Mouse (Mus musculus): ENCODE measurements around the gene Dag1.

DNA sequence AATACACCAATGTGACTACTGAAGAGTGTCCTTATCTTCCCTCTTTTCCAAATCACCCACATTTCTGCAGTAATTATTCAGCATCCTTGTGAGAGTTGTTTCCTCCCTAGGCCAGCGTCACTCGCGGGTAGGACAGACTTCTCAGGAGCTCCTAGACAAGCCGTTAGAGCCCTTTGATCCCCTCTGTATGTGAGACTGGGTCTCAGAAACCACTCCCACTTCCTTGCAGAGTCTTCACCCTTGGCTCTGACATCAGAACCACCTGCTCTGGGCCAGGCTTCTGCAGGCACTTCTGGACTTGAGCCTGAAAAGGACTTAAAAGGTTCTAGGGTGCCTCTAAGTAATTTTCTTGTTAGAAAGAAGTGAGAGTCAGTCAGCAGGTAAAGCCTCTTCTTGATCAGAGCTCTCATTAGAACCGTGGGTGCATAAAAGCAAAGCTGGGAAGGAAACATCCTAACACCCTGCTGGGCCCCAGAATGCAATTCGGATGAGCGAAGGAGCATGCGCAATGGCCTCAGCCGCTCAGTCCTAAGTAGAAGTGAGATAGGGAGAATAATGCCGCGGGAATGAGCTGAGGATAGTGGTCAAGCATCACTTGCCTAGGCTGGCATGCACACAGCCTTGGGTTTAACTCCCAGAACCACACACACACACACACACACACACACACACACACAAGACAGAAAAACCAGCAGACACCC lies 80.8 kb downstream of the Dag1 start:
- TF ChIP-seq CTCF (conservative IDR thresholded peaks at IDR 0.05; ENCODE audit: insufficient read depth, insufficient read length, low read depth, low read length): no peak
- no peak for TF ChIP-seq POLR2A (IDR thresholded peaks at IDR 0.05; ENCODE audit: low read depth, low read length)
